Comparison of ENCODE assay signal across 9 mouse cellular contexts in the genomic region with DNA sequence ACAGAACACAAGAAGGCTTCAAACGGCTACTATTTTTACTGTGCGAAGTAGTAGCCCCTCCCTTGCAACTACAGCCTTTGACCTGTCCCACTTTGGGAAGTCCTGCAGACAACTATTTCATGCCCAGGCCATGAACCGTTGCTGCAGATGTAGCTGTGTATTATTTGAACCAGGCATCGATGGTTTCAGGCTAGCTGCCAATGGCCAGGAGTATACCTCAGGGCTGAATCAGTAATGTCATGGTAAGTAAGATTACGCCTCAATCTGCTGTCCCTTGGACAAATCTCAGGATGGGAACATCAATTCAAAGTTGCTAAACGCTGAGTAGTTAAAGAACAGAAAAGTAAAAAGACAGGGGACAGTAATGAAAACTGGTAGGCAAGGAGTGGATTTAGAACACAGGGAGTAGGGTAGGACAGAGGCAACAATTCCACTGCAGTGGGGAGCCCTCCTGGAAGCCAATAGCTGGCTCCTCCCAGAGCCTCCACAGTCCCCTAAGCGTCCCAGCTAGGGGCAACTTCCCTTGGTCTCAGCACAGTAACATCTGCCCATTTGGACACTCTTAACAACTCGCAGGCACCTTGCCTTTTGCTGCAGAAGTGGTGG. TPM values are rescaled to one million over a fixed set of nuclear protein-coding genes. Genes with fewer than 3 reads are reported as not detected.
A peak's percentile ranks its signal among the peaks of the same experiment; 100 is the strongest.
DNase-seq lines count a peak whose midpoint lies in the region; ATAC-seq lines count a peak whose summit lies in the region.
"Had no signal": no experiment of that assay in that cellular context is flagged by ENCODE, and none has a peak within 500 bp of the region (broad histone marks: within the 10 kb centered on the region; RNA-seq: fewer than 3 reads in every experiment).

No protein-coding gene starts in this region.

- H3K4me1 ChIP-seq in heart, embryonic 11.5 days (ENCODE audit: control insufficient read depth, insufficient read depth, low read length), result peaks cover 4% of the 10 kb centered on the region; the same call in 1 of the 2 replicates
- H3K4me1 ChIP-seq in brown adipose tissue, adult 24 weeks (ENCODE audit: control insufficient read depth, insufficient read depth, insufficient read length, low read length), result no peaks in the 10 kb centered on the region
- H3K4me1 ChIP-seq in forebrain, embryonic 15.5 days, result peaks cover 22% of the 10 kb centered on the region
- H3K4me1 ChIP-seq in liver, embryonic 16.5 days (ENCODE audit: control insufficient read depth, low read depth, low read length), result no peaks in the 10 kb centered on the region

- H3K9me3 ChIP-seq in heart, embryonic 11.5 days (replicated peaks; ENCODE audit: control insufficient read depth, low read length), result no peaks in the 10 kb centered on the region
- no peaks in the 10 kb centered on the region for H3K9me3 ChIP-seq in forebrain, embryonic 15.5 days
- no peaks in the 10 kb centered on the region for H3K9me3 ChIP-seq in liver, embryonic 16.5 days (replicated peaks; ENCODE audit: control insufficient read depth, low read length)

- H3K4me3 ChIP-seq in heart, embryonic 11.5 days (ENCODE audit: low read depth, low read length), result peak overlapping the region; percentile 48
- H3K4me3 ChIP-seq in brown adipose tissue, adult 24 weeks (ENCODE audit: insufficient read depth, low read depth, low read length), result peak overlapping the region; percentile 55
- peak overlapping the region; percentile 64 for H3K4me3 ChIP-seq in forebrain, embryonic 15.5 days
- H3K4me3 ChIP-seq in liver, embryonic 16.5 days (ENCODE audit: low read depth, low read length), result no peak overlapping the region

- H3K27me3 ChIP-seq in heart, embryonic 11.5 days (ENCODE audit: control insufficient read depth, insufficient read depth, low read length), result peaks cover 6% of the 10 kb centered on the region
- no peaks in the 10 kb centered on the region for H3K27me3 ChIP-seq in forebrain, embryonic 15.5 days
- H3K27me3 ChIP-seq in liver, embryonic 16.5 days (ENCODE audit: control insufficient read depth, insufficient read depth, low read depth, low read length), result peaks cover 7% of the 10 kb centered on the region; the same call in 1 of the 2 replicates

- intact Hi-C loops in heart, postnatal 25 days (cut with DNase I), result loop anchor here (10.0 kb wide), 1 partner anchor 260 kb away; no protein-coding TSS in a partner anchor

- no peak for ATAC-seq in heart, embryonic 11.5 days (replicated peaks; ENCODE audit: insufficient number of reproducible peaks, low FRiP score, low TSS enrichment)
- ATAC-seq in forebrain, embryonic 15.5 days (replicated peaks), result peak; percentile 9
- 0 out of 2 replicates have a peak, but pooled peaks have one; percentile 13 for ATAC-seq in liver, embryonic 16.5 days (ENCODE audit: low read depth)
- ATAC-seq in megakaryocyte progenitor cell, adult 5-6 weeks (replicated peaks; ENCODE audit: poor library complexity), result no peak

- H3K9ac ChIP-seq in heart, embryonic 11.5 days (ENCODE audit: low read depth, low read length), result no peak overlapping the region
- H3K9ac ChIP-seq in forebrain, embryonic 15.5 days (replicated peaks), result peak overlapping the region; percentile 65
- H3K9ac ChIP-seq in liver, embryonic 16.5 days (ENCODE audit: low read depth, low read length), result no peak overlapping the region
- H3K9ac ChIP-seq: liver, embryonic 14.5 days had no signal

- DNase-seq in heart, postnatal 25 days (ENCODE audit: low spot score), result no peak
- no peak for DNase-seq in adrenal gland, postnatal 14 days
- DNase-seq in gastrocnemius, postnatal 25 days, result no peak

- peak overlapping the region; percentile 82 for H3K4me2 ChIP-seq in heart, embryonic 11.5 days
- peak overlapping the region; percentile 92 for H3K4me2 ChIP-seq in forebrain, embryonic 15.5 days (replicated peaks)
- H3K4me2 ChIP-seq in liver, embryonic 16.5 days (ENCODE audit: low read depth, low read length), result 0 out of 2 replicates have a peak overlapping the region, but pooled peaks have one; percentile 30

- no peak overlapping the region for H3K27ac ChIP-seq in heart, embryonic 11.5 days (ENCODE audit: low read depth, low read length)
- H3K27ac ChIP-seq in brown adipose tissue, adult 24 weeks (replicated peaks; ENCODE audit: low read depth, low read length), result no peak overlapping the region
- H3K27ac ChIP-seq in forebrain, embryonic 15.5 days (replicated peaks), result no peak overlapping the region
- no peak overlapping the region for H3K27ac ChIP-seq in liver, embryonic 16.5 days (ENCODE audit: low read length)
- H3K27ac ChIP-seq: liver, embryonic 14.5 days had no signal

- 37% methylated on average over 8 of the region's 8 CpGs for WGBS in heart, embryonic 11.5 days (ENCODE audit: insufficient replicate concordance)
- 26% methylated on average over 8 of the region's 8 CpGs for WGBS in forebrain, embryonic 15.5 days
- WGBS in liver, embryonic 16.5 days (ENCODE audit: insufficient replicate concordance), result 27% methylated on average over 8 of the region's 8 CpGs

- H3K36me3 ChIP-seq in heart, embryonic 11.5 days (ENCODE audit: control insufficient read depth, insufficient read depth, low read length), result no peaks in the 10 kb centered on the region
- no peaks in the 10 kb centered on the region for H3K36me3 ChIP-seq in forebrain, embryonic 15.5 days
- no peaks in the 10 kb centered on the region for H3K36me3 ChIP-seq in liver, embryonic 16.5 days (ENCODE audit: control insufficient read depth, insufficient read depth)

RNA-seq across cellular contexts. Expression of a gene that starts 2.3 kb away (rescaled TPM):
- polyA plus RNA-seq in heart, embryonic 11.5 days (2014; fragmentation: Nextera tagmentation; extraction: Ambion mirVana), result 0.59 and 1.5 TPM in 2 replicates
- 1 to 10 TPM; 1.7 to 1.8 TPM for total RNA-seq in heart, postnatal 25 days (2021)
- 4.5 and 4.8 TPM in 2 replicates for polyA plus RNA-seq in brown adipose tissue, adult 24 weeks (2012; ENCODE audit: insufficient read depth, insufficient read length, missing spikeins)
- polyA plus RNA-seq in forebrain, embryonic 15.5 days (2015; fragmentation: Nextera tagmentation; extraction: Ambion mirVana), result 26.0 and 29.4 TPM in 2 replicates
- polyA plus RNA-seq in liver, embryonic 16.5 days (2015; fragmentation: Nextera tagmentation; extraction: Ambion mirVana), result not detected in 2 replicates
- not detected in 2 replicates for total RNA-seq in megakaryocyte progenitor cell, adult 5-6 weeks (2015)
- total RNA-seq in megakaryocyte progenitor cell, adult 5-6 weeks (2017), result not detected in 2 replicates
- total RNA-seq in adrenal gland, postnatal 14 days (2021), result 0.85 and 1.6 TPM in 2 replicates
- total RNA-seq in gastrocnemius, postnatal 25 days (2021), result not detected
- polyA plus RNA-seq: liver, embryonic 14.5 days had no signal

Comparison
In these comparisons a context has a peak if more than half of its experiments do, and no peak if none do; other contexts are left out.
1. ATAC-seq: peak in forebrain, embryonic 15.5 days (single experiment) and liver, embryonic 16.5 days (single experiment); none in heart, embryonic 11.5 days (single experiment) and megakaryocyte progenitor cell, adult 5-6 weeks (single experiment).
2. H3K4me2 ChIP-seq: peak in every context shown above with its lines; median percentile 92 in forebrain, embryonic 15.5 days; 82 in heart, embryonic 11.5 days; 30 in liver, embryonic 16.5 days.